Mouse (Mus musculus) hindbrain, embryonic 14.5 days (tissue): ENCODE data around the gene Pld4. TPM values are rescaled to one million over a fixed set of nuclear protein-coding genes. Genes with fewer than 3 reads are reported as not detected.
A peak's percentile ranks its signal among the peaks of the same experiment; 100 is the strongest.

Experiments used
- ATAC-seq: fragments of 200-750 bp; cut with Nextera tagmentation; 2 replicates; pipeline ENCODE4 v1.8.0; 2017; ENCODE audit warnings: moderate number of reproducible peaks, mild to moderate bottlenecking, moderate TSS enrichment, moderate library complexity; ENCODE audit not compliant: low FRiP score
- DNase-seq: peaks from one replicate; pipeline ENCODE4 v3.0.0-alpha.2; 2015; ENCODE audit warnings: low spot score
- H3K27ac ChIP-seq: fragments of 300-500 bp; sonication (generic); 2 replicates; pipeline ENCODE4 v1.5.1; 2014; ENCODE audit warnings: mild to moderate bottlenecking, moderate library complexity
- H3K27me3 ChIP-seq: fragments of 300-500 bp; sonication (generic); 2 replicates; pipeline ENCODE4 v1.6.1; 2014; ENCODE audit warnings: mild to moderate bottlenecking, low read length, mixed read lengths; ENCODE audit not compliant: control insufficient read depth, insufficient read depth
- H3K36me3 ChIP-seq: fragments of 300-500 bp; sonication (generic); replicated peaks from 2 replicates; pipeline ENCODE4 v1.6.1; 2014; ENCODE audit not compliant: control insufficient read depth, insufficient read depth
- H3K4me1 ChIP-seq: fragments of 300-500 bp; sonication (generic); replicated peaks from 2 replicates; pipeline ENCODE4 v1.6.1; 2014; ENCODE audit warnings: antibody characterized with exemption, low read length, mixed read lengths; ENCODE audit not compliant: control insufficient read depth, insufficient read depth
- H3K4me2 ChIP-seq: fragments of 300-500 bp; sonication (generic); replicated peaks from 2 replicates; pipeline ENCODE4 v1.6.1; 2014; ENCODE audit warnings: mild to moderate bottlenecking, moderate library complexity
- H3K4me3 ChIP-seq: fragments of 300-500 bp; sonication (generic); replicated peaks from 2 replicates; pipeline ENCODE4 v1.5.1; 2014; ENCODE audit warnings: mild to moderate bottlenecking, low read length
- H3K9ac ChIP-seq: fragments of 300-500 bp; sonication (generic); 2 replicates; pipeline ENCODE4 v1.6.1; 2014
- H3K9me3 ChIP-seq: fragments of 300-500 bp; sonication (generic); 2 replicates; pipeline ENCODE4 v1.6.1; 2016; ENCODE audit warnings: low read length; ENCODE audit not compliant: control insufficient read depth
- WGBS: fragments of 180-500 bp; shearing (Covaris S2); extraction: QIAGEN DNeasy Blood & Tissue Kit; methylation state at CpG from one replicate; pipeline ENCODE4 v1.1.7; 2014; 5-methylcytosine and 5-hydroxymethylcytosine counted together
- polyA plus RNA-seq: library from polyadenylated mRNA; unstranded; fragments of >200 nt; fragmentation: Nextera tagmentation; extraction: Ambion mirVana; gene quantifications from 2 replicates; pipeline ENCODE4 v1.2.1, GENCODE M21; 2014

Gene Pld4
- polyA plus RNA-seq, 1 experiment from 2014 or later: 7.9 TPM

DNA sequence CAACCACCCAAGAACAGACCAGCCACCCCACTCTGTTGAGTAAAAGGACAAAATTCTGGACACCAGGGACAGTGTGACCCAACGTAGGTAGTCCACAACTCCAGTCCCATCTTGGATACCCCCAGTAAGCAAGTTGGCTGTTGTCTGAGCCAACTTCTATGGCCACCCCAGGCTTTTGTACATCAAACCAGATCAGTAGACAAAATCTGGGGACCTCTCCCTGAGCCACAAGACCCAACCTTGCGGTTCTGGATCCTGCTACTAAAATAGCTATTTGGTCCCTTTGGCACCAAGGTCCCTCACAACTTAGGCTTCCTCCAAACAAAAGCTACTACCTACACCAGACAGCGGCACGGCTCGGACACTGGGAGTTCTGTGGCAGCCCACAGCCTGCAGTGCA lies 34.5 kb downstream of the Pld4 start:
- H3K4me1 ChIP-seq: 0 out of 2 replicates have a peak, but pooled peaks cover 5% of the 10 kb centered on the region
- DNase-seq (no peak), ATAC-seq (no peak)
- WGBS: 93% methylated on average over 5 of the region's 5 CpGs
- no peaks in the 10 kb centered on the region for H3K36me3 ChIP-seq
- H3K4me2 ChIP-seq: no peak overlapping the region
- H3K27ac ChIP-seq: no peak overlapping the region
- H3K9me3 ChIP-seq: no peaks in the 10 kb centered on the region
- no peak overlapping the region for H3K4me3 ChIP-seq
- no peaks in the 10 kb centered on the region; the same call in 1 of the 2 replicates for H3K27me3 ChIP-seq
- no peak overlapping the region for H3K9ac ChIP-seq

DNA sequence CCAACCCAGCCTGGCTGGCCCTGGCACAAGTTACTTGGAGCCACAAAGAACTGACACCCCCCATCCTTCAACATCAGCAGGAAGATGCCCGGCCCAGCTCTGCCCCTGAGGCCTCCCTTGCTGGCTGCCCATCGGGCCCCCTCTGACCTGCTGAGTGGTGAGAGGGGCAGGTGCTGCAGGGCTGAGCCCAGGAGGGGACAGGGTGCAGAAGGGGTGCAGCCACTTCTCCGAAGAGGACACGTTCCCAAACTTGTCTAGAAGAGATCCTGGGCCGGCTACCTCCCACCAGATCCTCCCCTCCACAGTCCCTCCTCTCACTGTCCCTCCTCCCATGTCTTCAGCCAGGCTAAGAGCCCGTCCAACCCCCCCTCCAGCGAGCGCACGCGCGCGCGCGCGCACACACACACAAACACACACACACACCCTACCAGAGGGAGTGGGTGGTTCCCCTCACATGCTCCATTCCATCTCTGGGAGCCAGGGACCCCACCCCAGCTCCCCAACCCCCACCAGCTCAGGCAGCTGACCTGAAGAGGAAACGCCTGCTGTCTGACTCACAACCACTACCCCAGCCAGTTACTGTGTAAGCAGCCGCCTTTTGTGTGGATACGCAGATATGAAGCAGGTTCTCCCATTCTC lies 35.1 kb downstream of the Pld4 start:
- H3K4me1 ChIP-seq: 0 out of 2 replicates have a peak, but pooled peaks cover 5% of the 10 kb centered on the region
- H3K4me3 ChIP-seq: no peak overlapping the region
- ATAC-seq (no peak), DNase-seq (no peak)
- 73% methylated on average over 18 of the region's 18 CpGs for WGBS
- no peak overlapping the region for H3K27ac ChIP-seq
- no peaks in the 10 kb centered on the region; the same call in none of the 2 replicates for H3K27me3 ChIP-seq
- H3K4me2 ChIP-seq: no peak overlapping the region
- H3K9me3 ChIP-seq: no peaks in the 10 kb centered on the region
- no peaks in the 10 kb centered on the region for H3K36me3 ChIP-seq
- no peak overlapping the region; the same call in 1 of the 2 replicates for H3K9ac ChIP-seq

DNA sequence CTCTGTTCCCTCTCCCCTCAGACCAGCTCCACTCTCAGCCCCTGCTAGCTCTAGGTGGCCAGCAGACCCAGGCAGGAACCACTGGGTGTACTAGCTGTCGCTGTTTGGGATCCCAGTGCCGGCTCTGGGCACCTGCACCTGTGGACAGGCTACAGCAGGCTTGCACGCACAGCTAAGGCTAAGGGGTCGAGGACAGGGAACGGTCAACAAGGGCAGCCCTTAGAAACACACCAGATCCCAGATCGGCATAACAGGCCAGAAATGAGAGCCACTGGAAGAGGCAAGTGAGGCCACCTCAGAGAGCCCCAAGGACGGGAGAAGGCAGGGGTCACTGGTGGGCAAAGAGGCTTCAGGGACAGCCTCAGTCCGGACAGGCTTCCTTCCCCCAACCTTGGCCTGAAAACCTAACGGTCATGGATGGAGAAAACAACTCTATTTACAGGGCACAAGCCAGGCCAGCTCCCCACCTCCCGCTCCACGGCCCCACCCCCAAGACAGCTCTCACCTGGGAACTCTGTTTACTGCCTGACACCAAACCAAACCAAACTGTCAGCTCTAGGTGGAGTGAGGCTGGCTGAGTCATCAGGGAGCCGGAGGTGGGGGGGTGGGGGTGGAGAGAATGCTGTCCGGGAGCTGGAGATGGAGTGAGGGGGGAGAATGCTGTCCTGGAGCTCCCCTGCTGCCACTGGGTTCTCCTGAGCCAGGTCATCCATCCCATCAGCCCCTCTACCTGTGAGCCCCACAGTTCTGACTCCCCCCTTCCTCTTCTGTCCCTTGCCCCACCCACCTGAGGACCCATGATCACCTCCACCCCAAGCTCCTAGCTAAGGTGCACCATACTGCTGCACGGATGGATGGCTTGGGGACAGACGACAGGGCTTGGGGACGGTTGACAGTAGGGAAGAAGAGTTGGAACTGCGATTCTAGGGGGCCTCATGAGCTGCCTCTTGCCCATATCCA lies 36.4 kb downstream of the Pld4 start:
- ATAC-seq: no peak
- Histone ChIP-seq H3K4me1 (peaks cover 9% of the 10 kb centered on the region; the same call in 1 of the 2 replicates), H3K4me2 (no peak overlapping the region), H3K27ac (no peak overlapping the region), H3K4me3 (no peak overlapping the region), H3K9me3 (no peaks in the 10 kb centered on the region), H3K9ac (no peak overlapping the region), H3K36me3 (no peaks in the 10 kb centered on the region), H3K27me3 (peaks cover 11% of the 10 kb centered on the region)
- no peak for DNase-seq
- WGBS: 58% methylated on average over 17 of the region's 17 CpGs

DNA sequence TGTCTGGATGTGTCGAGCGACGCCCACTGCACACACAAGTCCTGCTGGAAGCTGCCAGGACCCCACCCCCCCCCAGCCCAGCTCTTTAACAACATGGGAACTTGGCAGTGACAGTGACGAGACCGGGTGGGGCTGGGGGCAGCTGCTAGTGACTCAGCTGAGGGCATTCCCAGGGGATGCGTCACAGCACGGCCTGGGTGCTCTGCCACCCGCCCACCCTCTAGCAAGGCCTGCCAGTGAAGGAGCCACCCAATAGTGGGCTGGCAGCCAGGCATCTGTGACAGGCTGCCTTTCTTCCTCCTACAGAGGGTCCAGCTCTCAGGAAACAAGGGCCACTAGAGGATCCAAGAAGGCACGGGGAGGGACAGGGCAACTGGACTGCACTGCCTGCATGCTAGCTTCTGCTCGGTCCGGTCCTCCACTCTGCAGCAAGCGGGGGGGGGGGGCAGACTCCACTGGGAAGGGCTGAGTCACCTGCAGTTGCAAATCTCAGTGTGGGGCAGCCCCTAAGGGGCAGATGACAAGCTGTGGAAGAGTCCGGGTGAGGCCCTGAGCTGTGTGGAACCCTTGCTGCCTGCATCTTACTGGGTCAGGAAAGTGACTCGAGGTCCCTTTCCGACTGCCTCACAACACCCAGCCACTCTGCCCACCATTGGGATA lies 37.3 kb downstream of the Pld4 start:
- H3K9me3 ChIP-seq: no peaks in the 10 kb centered on the region
- peak; percentile 3; the same call in 1 of the 2 replicates for ATAC-seq
- H3K27ac ChIP-seq: no peak overlapping the region
- H3K36me3 ChIP-seq: no peaks in the 10 kb centered on the region
- peaks cover 12% of the 10 kb centered on the region; the same call in 1 of the 2 replicates for H3K4me1 ChIP-seq
- H3K27me3 ChIP-seq: peaks cover 14% of the 10 kb centered on the region
- WGBS: 53% methylated on average over 15 of the region's 15 CpGs
- H3K9ac ChIP-seq: no peak overlapping the region
- no peak overlapping the region for H3K4me3 ChIP-seq
- no peak for DNase-seq
- no peak overlapping the region for H3K4me2 ChIP-seq

DNA sequence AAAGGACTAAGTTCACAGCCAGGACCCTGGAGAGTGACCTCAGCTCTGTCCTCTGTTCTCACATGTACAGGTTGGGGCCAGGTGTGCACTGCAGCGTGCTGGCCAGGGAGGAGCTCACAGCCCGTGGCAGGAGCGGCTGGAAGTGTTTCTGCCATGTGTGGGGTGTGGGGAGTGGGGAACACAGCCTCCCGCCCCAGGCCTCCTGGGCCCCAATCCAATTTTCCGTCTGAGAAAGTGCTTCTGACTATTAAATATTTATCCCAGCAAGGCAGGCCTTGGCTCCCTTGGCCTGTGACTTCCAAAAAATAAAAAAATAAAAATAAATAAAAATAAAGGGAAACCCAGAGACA lies 37.9 kb downstream of the Pld4 start:
- Histone ChIP-seq H3K36me3 (no peaks in the 10 kb centered on the region), H3K27ac (no peak overlapping the region; the same call in 1 of the 2 replicates), H3K27me3 (peaks cover 14% of the 10 kb centered on the region), H3K9me3 (no peaks in the 10 kb centered on the region), H3K4me1 (peaks cover 12% of the 10 kb centered on the region; the same call in 1 of the 2 replicates), H3K4me2 (no peak overlapping the region), H3K4me3 (no peak overlapping the region), H3K9ac (0 out of 2 replicates have a peak overlapping the region, but pooled peaks have one; percentile 5)
- no peak for ATAC-seq
- no peak for DNase-seq
- 40% methylated on average over 5 of the region's 5 CpGs for WGBS

DNA sequence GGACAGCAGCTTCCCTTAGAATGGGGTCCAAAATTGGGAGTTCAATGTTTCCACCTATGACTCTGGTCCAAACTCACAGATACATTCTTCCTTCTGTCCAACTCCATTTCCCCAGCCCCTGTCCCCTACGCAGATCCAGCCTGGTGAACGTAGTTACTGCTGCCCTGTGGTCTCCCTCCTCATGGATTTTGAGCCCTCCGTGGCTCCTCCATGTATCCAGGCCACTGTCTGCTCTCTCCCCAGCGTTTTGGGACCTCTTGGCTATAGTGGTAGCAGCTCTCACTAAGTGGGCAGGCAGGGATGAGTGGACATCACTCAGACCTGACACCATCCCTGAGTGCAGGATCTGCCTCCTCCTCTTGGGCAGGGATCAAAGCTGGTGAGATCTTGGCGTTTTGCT lies 38.3 kb downstream of the Pld4 start:
- WGBS: 72% methylated on average over 5 of the region's 5 CpGs
- Histone ChIP-seq H3K36me3 (no peaks in the 10 kb centered on the region), H3K9ac (no peak overlapping the region), H3K4me2 (no peak overlapping the region), H3K27me3 (peaks cover 14% of the 10 kb centered on the region), H3K4me3 (no peak overlapping the region), H3K4me1 (peaks cover 12% of the 10 kb centered on the region; the same call in 1 of the 2 replicates), H3K27ac (no peak overlapping the region), H3K9me3 (no peaks in the 10 kb centered on the region)
- no peak for DNase-seq
- ATAC-seq: no peak

DNA sequence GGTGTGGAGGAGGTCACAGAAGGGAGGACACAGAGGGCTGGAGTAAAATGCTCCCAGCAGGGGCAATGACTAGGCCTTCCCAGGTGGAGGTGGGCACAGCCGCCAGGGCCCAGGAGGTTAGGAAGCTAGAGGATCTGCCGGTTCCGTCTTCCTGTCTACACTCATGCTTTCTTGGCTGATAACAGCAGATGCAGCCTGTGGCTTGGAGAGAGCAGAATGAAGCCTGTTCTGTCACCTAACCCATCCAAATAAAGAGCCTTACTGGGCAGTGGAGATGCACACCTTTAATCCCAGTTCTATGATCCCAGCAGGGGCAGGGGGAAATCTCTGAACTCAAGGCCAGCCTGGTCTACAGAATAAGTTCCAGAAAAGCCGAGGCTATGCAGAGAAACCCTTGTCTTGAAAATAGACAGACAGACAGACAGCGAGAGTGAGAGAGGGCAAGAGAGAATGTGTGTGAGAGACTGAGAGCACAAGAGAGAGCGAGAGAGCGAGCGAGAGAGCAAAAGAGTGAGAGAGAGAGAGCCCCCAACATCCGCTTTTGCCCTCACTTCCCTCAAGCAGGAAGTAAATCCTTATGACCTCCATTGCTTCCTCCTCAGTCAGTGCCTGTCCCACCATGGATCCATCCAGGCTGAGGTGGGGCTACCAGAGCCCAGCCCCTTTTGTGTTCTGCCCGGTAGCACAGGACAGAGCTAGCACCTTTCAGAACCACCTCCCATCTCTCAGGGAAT lies 38.9 kb downstream of the Pld4 start:
- Histone ChIP-seq H3K9ac (no peak overlapping the region), H3K4me3 (no peak overlapping the region), H3K4me2 (no peak overlapping the region), H3K27ac (no peak overlapping the region), H3K4me1 (peaks cover 12% of the 10 kb centered on the region; the same call in 1 of the 2 replicates), H3K9me3 (no peaks in the 10 kb centered on the region), H3K27me3 (peaks cover 14% of the 10 kb centered on the region), H3K36me3 (no peaks in the 10 kb centered on the region)
- 89% methylated on average over 10 of the region's 10 CpGs for WGBS
- ATAC-seq (no peak), DNase-seq (no peak)

DNA sequence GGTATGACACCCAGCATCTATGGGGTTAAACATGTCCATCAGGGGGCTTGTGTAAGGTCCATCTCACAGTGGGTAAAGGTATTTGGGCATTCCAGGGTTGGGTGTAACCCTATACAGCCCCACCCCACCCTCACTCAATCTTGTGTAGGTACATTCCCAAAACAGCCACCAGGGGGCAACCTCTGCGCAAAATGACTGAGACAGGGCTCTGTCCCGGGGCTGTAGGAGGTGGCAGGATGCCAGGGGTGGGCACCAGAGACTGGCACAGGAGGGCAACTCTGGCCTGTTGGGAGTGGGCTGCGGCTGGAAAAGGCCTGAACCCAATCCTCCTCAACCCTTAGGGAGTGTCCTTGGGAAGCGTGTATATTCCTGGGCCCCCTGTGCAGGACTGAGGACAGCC lies 40.0 kb downstream of the Pld4 start:
- Histone ChIP-seq H3K4me1 (peaks cover 12% of the 10 kb centered on the region; the same call in 1 of the 2 replicates), H3K36me3 (no peaks in the 10 kb centered on the region), H3K27me3 (peaks cover 14% of the 10 kb centered on the region), H3K9me3 (no peaks in the 10 kb centered on the region), H3K4me3 (no peak overlapping the region), H3K9ac (no peak overlapping the region), H3K27ac (no peak overlapping the region), H3K4me2 (no peak overlapping the region)
- WGBS: 13% methylated on average over 4 of the region's 4 CpGs
- no peak for ATAC-seq
- DNase-seq: peak; percentile 70
